Mouse (Mus musculus) ES-Bruce4 (cell line): ENCODE results near the gene Ppp5c. TPM values are rescaled to one million over a fixed set of nuclear protein-coding genes. Genes with fewer than 3 reads are reported as not detected.
A peak's percentile ranks its signal among the peaks of the same experiment; 100 is the strongest.

Experiments
- H3K27ac ChIP-seq: 2 replicates; pipeline ENCODE4 v1.5.1; 2012; ENCODE audit warnings: low read length, inconsistent platforms; ENCODE audit not compliant: insufficient read depth
- H3K27me3 ChIP-seq: 2 replicates; pipeline ENCODE4 v1.6.1; 2012; ENCODE audit warnings: mild to moderate bottlenecking, low read length, inconsistent platforms; ENCODE audit not compliant: control insufficient read depth, poor library complexity, insufficient read depth, severe bottlenecking
- H3K36me3 ChIP-seq: 2 replicates; pipeline ENCODE4 v1.6.1; 2012; ENCODE audit warnings: inconsistent platforms, mild to moderate bottlenecking, low read length, moderate library complexity; ENCODE audit not compliant: control insufficient read depth, poor library complexity, insufficient read depth, severe bottlenecking
- H3K4me1 ChIP-seq: one replicate; pipeline ENCODE4 v1.8.1; 2011; ENCODE audit warnings: low read length; ENCODE audit not compliant: control insufficient read depth, insufficient read depth
- H3K4me3 ChIP-seq: 2 replicates; pipeline ENCODE4 v1.5.1; 2011; ENCODE audit warnings: low read depth, mild to moderate bottlenecking, low read length
- H3K9ac ChIP-seq: 2 replicates; pipeline ENCODE4 v1.6.1; 2012; ENCODE audit warnings: low read depth, mild to moderate bottlenecking, inconsistent platforms; ENCODE audit not compliant: poor library complexity, severe bottlenecking
- H3K9me3 ChIP-seq: replicated peaks from 2 replicates; pipeline ENCODE4 v1.6.1; 2012; ENCODE audit warnings: mild to moderate bottlenecking, low read length, inconsistent platforms; ENCODE audit not compliant: control insufficient read depth, poor library complexity, insufficient read depth, severe bottlenecking
- CTCF ChIP-seq: IDR thresholded peaks from one replicate; pipeline ENCODE4 v1.8.1; 2011; ENCODE audit warnings: low read depth, low read length
- EP300 ChIP-seq: IDR thresholded peaks from 2 replicates; pipeline ENCODE4 v1.6.1; 2011; ENCODE audit warnings: low read depth, low read length; ENCODE audit not compliant: insufficient read depth
- POLR2A ChIP-seq: IDR thresholded peaks from one replicate; pipeline ENCODE4 v1.8.1; 2011; ENCODE audit warnings: low read length; ENCODE audit not compliant: insufficient read depth
- polyA plus RNA-seq: library from polyadenylated mRNA; stranded (reverse); fragments of >200 nt; gene quantifications from 2 replicates; pipeline ENCODE4 v1.2.4, GENCODE M21; 2011; ENCODE audit warnings: low read depth; ENCODE audit not compliant: missing spikeins, insufficient read depth, insufficient read length

Gene Ppp5c
- polyA plus RNA-seq, 1 experiment: 107 TPM

- no peaks in the 10 kb centered on the region for H3K4me1 ChIP-seq
- TF ChIP-seq CTCF (peak; percentile 95), EP300 (no peak), POLR2A (no peak)
- no peak overlapping the region for H3K9ac ChIP-seq
- H3K27ac ChIP-seq: no peak overlapping the region
- no peaks in the 10 kb centered on the region for H3K27me3 ChIP-seq
- H3K36me3 ChIP-seq: peaks cover 4% of the 10 kb centered on the region; the same call in 1 of the 2 replicates
- no peaks in the 10 kb centered on the region for H3K9me3 ChIP-seq
- H3K4me3 ChIP-seq: no peak overlapping the region
Measured at GRCm38 (mm10) chr7:16999650-17000049, 28.1 kb downstream of the Ppp5c start.

- H3K9me3 ChIP-seq: no peaks in the 10 kb centered on the region
- H3K4me1 ChIP-seq: no peaks in the 10 kb centered on the region
- TF ChIP-seq POLR2A (no peak), CTCF (no peak), EP300 (no peak)
- no peak overlapping the region for H3K27ac ChIP-seq
- H3K9ac ChIP-seq: no peak overlapping the region
- H3K27me3 ChIP-seq: no peaks in the 10 kb centered on the region
- no peak overlapping the region for H3K4me3 ChIP-seq
- H3K36me3 ChIP-seq: peaks cover 3% of the 10 kb centered on the region; the same call in 1 of the 2 replicates
Measured at GRCm38 (mm10) chr7:16999233-16999632, 28.5 kb downstream of the Ppp5c start.

DNA sequence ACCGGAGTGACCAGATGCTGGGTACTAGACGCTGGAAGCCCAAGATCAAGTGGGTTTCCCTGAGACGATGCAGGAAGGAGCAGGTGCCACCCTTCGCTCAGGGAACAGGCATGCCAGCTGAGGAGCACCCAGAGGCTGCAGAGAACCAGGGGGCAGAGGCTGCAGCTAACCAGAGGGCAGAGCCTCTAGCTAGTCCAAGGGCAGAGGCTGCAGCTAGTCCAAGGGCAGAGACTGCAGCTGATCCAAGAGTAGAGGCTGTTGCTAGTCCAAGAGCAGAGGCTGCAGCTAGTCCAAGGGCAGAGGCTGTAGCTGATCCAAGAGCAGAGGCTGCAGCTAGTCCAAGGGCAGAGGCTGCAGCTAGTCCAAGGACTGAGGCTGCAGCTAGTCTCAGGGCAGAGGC is 32.4 kb downstream of the Ppp5c start:
- no peak for TF ChIP-seq EP300
- TF ChIP-seq POLR2A: no peak
- TF ChIP-seq CTCF: no peak
- no peaks in the 10 kb centered on the region for H3K27me3 ChIP-seq
- no peak overlapping the region for H3K4me3 ChIP-seq
- H3K9me3 ChIP-seq: no peaks in the 10 kb centered on the region
- H3K4me1 ChIP-seq: peaks cover 3% of the 10 kb centered on the region
- H3K27ac ChIP-seq: no peak overlapping the region
- H3K36me3 ChIP-seq: no peaks in the 10 kb centered on the region
- H3K9ac ChIP-seq: no peak overlapping the region

GRCm38 (mm10) chr7:16994400-16994799 is 33.3 kb downstream of the Ppp5c start:
- Histone ChIP-seq H3K4me3 (peak overlapping the region; percentile 76), H3K36me3 (no peaks in the 10 kb centered on the region), H3K9me3 (no peaks in the 10 kb centered on the region), H3K27ac (no peak overlapping the region), H3K27me3 (no peaks in the 10 kb centered on the region), H3K4me1 (peaks cover 3% of the 10 kb centered on the region), H3K9ac (peak overlapping the region; percentile 56)
- no peak for TF ChIP-seq CTCF

GRCm38 (mm10) chr7:16993651-16994399 is 33.9 kb downstream of the Ppp5c start:
- Histone ChIP-seq H3K9ac (peak overlapping the region; percentile 56), H3K4me3 (peak overlapping the region; percentile 76), H3K27ac (no peak overlapping the region), H3K9me3 (no peaks in the 10 kb centered on the region), H3K36me3 (no peaks in the 10 kb centered on the region), H3K27me3 (no peaks in the 10 kb centered on the region), H3K4me1 (peaks cover 3% of the 10 kb centered on the region)
- TF ChIP-seq CTCF (no peak), POLR2A (peak; percentile 23), EP300 (peak; percentile 63; the same call in 1 of the 2 replicates)

GRCm38 (mm10) chr7:16992451-16992807 is 35.3 kb downstream of the Ppp5c start, which contains the start of gene Ccdc8:
TSS of gene Ccdc8 (plus strand) at chr7:16992708.
- Histone ChIP-seq H3K9ac (peak within 1 kb of the TSS; percentile 32; the same call in 1 of the 2 replicates), H3K27ac (no peak within 1 kb of the TSS), H3K4me1 (peaks cover 3% of the 10 kb centered on the region), H3K36me3 (no peaks in the 10 kb centered on the region), H3K27me3 (no peaks in the 10 kb centered on the region), H3K9me3 (no peaks in the 10 kb centered on the region), H3K4me3 (peak within 1 kb of the TSS; percentile 76)
- TF ChIP-seq CTCF (no peak), EP300 (no peak), POLR2A (no peak)
